Mouse (Mus musculus) MEL (cell line): Measurements from ENCODE around the gene Slc44a2. TPM values are rescaled to one million over a fixed set of nuclear protein-coding genes. Genes with fewer than 3 reads are reported as not detected.

Experiments used
- DNase-seq: peaks from one replicate; pipeline ENCODE4 v3.0.0; 2011; ENCODE audit warnings: low read depth, low spot score
- H3K27ac ChIP-seq: 2 replicates; pipeline ENCODE4 v1.5.1; 2012; ENCODE audit warnings: low read depth, mild to moderate bottlenecking, control low read depth, low read length, moderate library complexity; ENCODE audit not compliant: control insufficient read depth
- H3K27me3 ChIP-seq, 2 experiments: fragments of 150-350 bp in 1 of 2; sonication (generic) in 1 of 2; 2 replicates each; pipeline ENCODE4 v1.6.1; 2012; ENCODE audit warnings: low read length in 2 of 2, mild to moderate bottlenecking in 2 of 2, improper control_type of control experiment in 1 of 2, moderate library complexity in 1 of 2; ENCODE audit not compliant: insufficient read depth in 2 of 2, control insufficient read depth in 1 of 2
- H3K36me3 ChIP-seq, 2 experiments: 2 replicates each; pipeline ENCODE4 v1.6.1; 2012 to 2014; ENCODE audit warnings: low read length in 2 of 2, improper control_type of control experiment in 1 of 2, inconsistent platforms in 1 of 2, mild to moderate bottlenecking in 1 of 2; ENCODE audit not compliant: insufficient read depth in 2 of 2, control insufficient read depth in 1 of 2
- H3K4me1 ChIP-seq, 2 experiments: fragments of 150-350 bp in 1 of 2; sonication (generic) in 1 of 2; 2 replicates each; pipeline ENCODE4 v1.6.1; 2012; ENCODE audit warnings: low read length in 2 of 2, improper control_type of control experiment in 1 of 2, mild to moderate bottlenecking in 1 of 2; ENCODE audit not compliant: insufficient read depth in 2 of 2, control insufficient read depth in 1 of 2
- H3K4me3 ChIP-seq, 2 experiments: fragments of 150-350 bp in 1 of 2; sonication (generic) in 1 of 2; 2 replicates each; pipeline ENCODE4 v1.5.1; 2012; ENCODE audit warnings: low read depth in 2 of 2, low read length in 2 of 2, mild to moderate bottlenecking in 2 of 2, moderate library complexity in 2 of 2, control low read depth in 1 of 2, improper control_type of control experiment in 1 of 2; ENCODE audit not compliant: control insufficient read depth in 1 of 2, insufficient read depth in 1 of 2
- H3K79me2 ChIP-seq: 2 replicates; pipeline ENCODE4 v1.6.1; 2012; ENCODE audit warnings: mild to moderate bottlenecking, low read length, moderate library complexity; ENCODE audit not compliant: control insufficient read depth, poor library complexity, insufficient read depth
- H3K9ac ChIP-seq: 2 replicates; pipeline ENCODE4 v1.6.1; 2012; ENCODE audit warnings: low read depth, mild to moderate bottlenecking, control low read depth, low read length, moderate library complexity; ENCODE audit not compliant: control insufficient read depth, poor library complexity, severe bottlenecking
- H3K9me3 ChIP-seq: fragments of 150-350 bp; sonication (generic); replicated peaks from 2 replicates; pipeline ENCODE4 v1.6.1; 2012; ENCODE audit warnings: mild to moderate bottlenecking, low read length, improper control_type of control experiment, moderate library complexity; ENCODE audit not compliant: insufficient read depth
- BHLHE40 ChIP-seq: IDR thresholded peaks from 2 replicates; pipeline ENCODE4 v1.6.1; 2012; ENCODE audit warnings: low read depth, mild to moderate bottlenecking, inconsistent platforms, low read length, improper control_type of control experiment, borderline replicate concordance
- CHD1 ChIP-seq: IDR thresholded peaks from 2 replicates; pipeline ENCODE4 v1.6.1; 2012; ENCODE audit warnings: low read depth, mild to moderate bottlenecking, inconsistent platforms, low read length, improper control_type of control experiment
- CHD2 ChIP-seq: IDR thresholded peaks from 2 replicates; pipeline ENCODE4 v1.6.1; 2011; ENCODE audit warnings: low read length, improper control_type of control experiment
- CTCF ChIP-seq, 3 experiments: IDR thresholded peaks in 2 of 3; conservative IDR thresholded peaks in 1 of 3; 2 replicates each; pipeline ENCODE4 v1.5.1; 2011 to 2012; ENCODE audit warnings: low read length in 3 of 3, low read depth in 2 of 3, mild to moderate bottlenecking in 2 of 3, improper control_type of control experiment in 1 of 3, inconsistent platforms in 1 of 3, mixed read lengths in 1 of 3, moderate library complexity in 1 of 3; ENCODE audit not compliant: control insufficient read depth in 1 of 3, insufficient read depth in 1 of 3, poor library complexity in 1 of 3, severe bottlenecking in 1 of 3
- E2F4 ChIP-seq: IDR thresholded peaks from 2 replicates; pipeline ENCODE4 v1.6.1; 2011; ENCODE audit warnings: low read depth, low read length, improper control_type of control experiment, borderline replicate concordance
- ELF1 ChIP-seq: IDR thresholded peaks from 2 replicates; pipeline ENCODE4 v1.6.1; 2014; ENCODE audit warnings: low read depth, mild to moderate bottlenecking, inconsistent platforms, low read length, improper control_type of control experiment, moderate library complexity
- EP300 ChIP-seq, 2 experiments: IDR thresholded peaks; 2 replicates each; pipeline ENCODE4 v1.6.1; 2011; ENCODE audit warnings: improper control_type of control experiment in 2 of 2, low read length in 2 of 2, low read depth in 1 of 2, mild to moderate bottlenecking in 1 of 2
- ETS1 ChIP-seq: IDR thresholded peaks from 2 replicates; pipeline ENCODE4 v1.6.1; 2012; ENCODE audit warnings: low read depth, mild to moderate bottlenecking, inconsistent platforms, low read length, improper control_type of control experiment, moderate library complexity
- GATA1 ChIP-seq: IDR thresholded peaks from 2 replicates; pipeline ENCODE4 v1.6.1; 2011; ENCODE audit warnings: low read depth, low read length, improper control_type of control experiment
- HCFC1 ChIP-seq: IDR thresholded peaks from 2 replicates; pipeline ENCODE4 v1.6.1; 2012; ENCODE audit warnings: low read depth, mild to moderate bottlenecking, inconsistent platforms, low read length, improper control_type of control experiment, moderate library complexity
- JUND ChIP-seq: IDR thresholded peaks from 2 replicates; pipeline ENCODE4 v1.6.1; 2011; ENCODE audit warnings: low read depth, mild to moderate bottlenecking, improper control_type of control experiment, low read length
- MAFK ChIP-seq: IDR thresholded peaks from 2 replicates; pipeline ENCODE4 v1.6.1; 2011; ENCODE audit warnings: low read depth, mild to moderate bottlenecking, low read length, improper control_type of control experiment, borderline replicate concordance
- MAX ChIP-seq: IDR thresholded peaks from 2 replicates; pipeline ENCODE4 v1.6.1; 2011; ENCODE audit warnings: low read length, improper control_type of control experiment
- MAZ ChIP-seq: IDR thresholded peaks from 2 replicates; pipeline ENCODE4 v1.6.1; 2012; ENCODE audit warnings: low read depth, mild to moderate bottlenecking, inconsistent platforms, low read length, improper control_type of control experiment
- MXI1 ChIP-seq: IDR thresholded peaks from 2 replicates; pipeline ENCODE4 v1.6.1; 2011; ENCODE audit warnings: mild to moderate bottlenecking, low read depth, low read length, improper control_type of control experiment
- MYC ChIP-seq: IDR thresholded peaks from 2 replicates; pipeline ENCODE4 v1.6.1; 2011; ENCODE audit warnings: low read depth, mild to moderate bottlenecking, low read length, improper control_type of control experiment, moderate library complexity
- NELFE ChIP-seq: IDR thresholded peaks from 2 replicates; pipeline ENCODE4 v1.6.1; 2011; ENCODE audit warnings: low read depth, low read length, improper control_type of control experiment
- NRF1 ChIP-seq: IDR thresholded peaks from 2 replicates; pipeline ENCODE4 v1.6.1; 2014; ENCODE audit warnings: low read depth, mild to moderate bottlenecking, inconsistent platforms, low read length, improper control_type of control experiment, moderate library complexity; ENCODE audit not compliant: poor library complexity, insufficient read depth, severe bottlenecking
- RAD21 ChIP-seq: IDR thresholded peaks from 2 replicates; pipeline ENCODE4 v1.6.1; 2011; ENCODE audit warnings: mild to moderate bottlenecking, low read depth, low read length, improper control_type of control experiment
- RCOR1 ChIP-seq: IDR thresholded peaks from 2 replicates; pipeline ENCODE4 v1.6.1; 2012; ENCODE audit warnings: low read depth, mild to moderate bottlenecking, inconsistent platforms, low read length, improper control_type of control experiment
- SIN3A ChIP-seq: IDR thresholded peaks from 2 replicates; pipeline ENCODE4 v1.6.1; 2012; ENCODE audit warnings: low read length, improper control_type of control experiment, inconsistent platforms
- SMC3 ChIP-seq: IDR thresholded peaks from 2 replicates; pipeline ENCODE4 v1.6.1; 2011; ENCODE audit warnings: low read depth, low read length, improper control_type of control experiment
- TBP ChIP-seq: IDR thresholded peaks from 2 replicates; pipeline ENCODE4 v1.8.0; 2011; ENCODE audit warnings: low read depth, low read length, improper control_type of control experiment
- TCF12 ChIP-seq: IDR thresholded peaks from 2 replicates; pipeline ENCODE4 v1.6.1; 2014; ENCODE audit warnings: low read depth, mild to moderate bottlenecking, inconsistent platforms, low read length, improper control_type of control experiment, moderate library complexity
- USF1 ChIP-seq: IDR thresholded peaks from 2 replicates; pipeline ENCODE4 v1.6.1; 2014; ENCODE audit warnings: low read depth, mild to moderate bottlenecking, inconsistent platforms, low read length, improper control_type of control experiment, moderate library complexity
- ZC3H11A ChIP-seq: IDR thresholded peaks from 2 replicates; pipeline ENCODE4 v1.6.1; 2012; ENCODE audit warnings: low read depth, mild to moderate bottlenecking, inconsistent platforms, low read length, improper control_type of control experiment
- ZKSCAN1 ChIP-seq: IDR thresholded peaks from 2 replicates; pipeline ENCODE4 v1.6.1; 2012; ENCODE audit warnings: low read depth, mild to moderate bottlenecking, inconsistent platforms, low read length, improper control_type of control experiment, moderate library complexity
- ZMIZ1 ChIP-seq: IDR thresholded peaks from 2 replicates; pipeline ENCODE4 v1.6.1; 2012; ENCODE audit warnings: low read depth, mild to moderate bottlenecking, inconsistent platforms, low read length, improper control_type of control experiment, moderate library complexity
- ZNF384 ChIP-seq: IDR thresholded peaks from 2 replicates; pipeline ENCODE4 v1.6.1; 2012; ENCODE audit warnings: low read depth, mild to moderate bottlenecking, inconsistent platforms, low read length, improper control_type of control experiment
- polyA plus RNA-seq, 2 experiments: library from polyadenylated mRNA; stranded (reverse) in 1 of 2; unstranded in 1 of 2; fragments of >175 nt in 1 of 2; fragments of >200 nt in 1 of 2; gene quantifications; 2 replicates each; pipeline versions ENCODE4 v1.2.1 to v1.2.4; 2012; ENCODE audit warnings: low replicate concordance in 2 of 2, low read depth in 1 of 2; ENCODE audit not compliant: insufficient read length in 2 of 2, insufficient read depth in 1 of 2, missing spikeins in 1 of 2
- total RNA-seq: library from RNA; depleted of rRNA; stranded (reverse); fragments of 300-350 nt; gene quantifications from 2 replicates; pipeline ENCODE4 v1.2.3, GENCODE M21; 2012

Gene Slc44a2
- total and polyA plus RNA-seq, 3 experiments: 27.3 to 121 TPM; not detected in 1

GRCm38 (mm10) chr9:21356981-21357718 lies 36.7 kb downstream of the Slc44a2 start:
- Histone ChIP-seq H3K79me2 (peaks cover 8% of the 10 kb centered on the region; the same call in 1 of the 2 replicates), H3K36me3 (peaks cover 0 to 7% of the 10 kb centered on the region in 2 experiments; a peak in 2 of 4 replicates), H3K27me3 (peaks cover 2 to 3% of the 10 kb centered on the region in 2 experiments; a peak in 2 of 4 replicates), H3K4me1 (peaks cover 7 to 12% of the 10 kb centered on the region in 2 experiments), H3K9me3 (no peaks in the 10 kb centered on the region), H3K27ac (no peak overlapping the region), H3K9ac (no peak overlapping the region), H3K4me3 (no peak overlapping the region)
- TF ChIP-seq ZMIZ1 (no peak; the same call in 1 of the 2 replicates), USF1 (peak; percentile 22; the same call in 1 of the 2 replicates), ETS1 (peak; percentile 31; the same call in 1 of the 2 replicates), MXI1 (no peak), SMC3 (peak; percentile 100), ZKSCAN1 (no peak), EP300 (IDR thresholded peaks at IDR 0.05; ENCODE audit: low read depth in 1 of 2, low read length in 2 of 2) (no peak), TCF12 (no peak), MAZ (peak; percentile 81), ZNF384 (peak; percentile 63), BHLHE40 (peak; percentile 65; the same call in 1 of the 2 replicates), MAFK (no peak), RCOR1 (peak; percentile 90), MAX (peak; percentile 62), RAD21 (peak; percentile 99), E2F4 (no peak), MYC (peak; percentile 77; the same call in 1 of the 2 replicates), CTCF (IDR thresholded peaks at IDR 0.05 in 2 of 3, conservative IDR thresholded peaks at IDR 0.05 in 1 of 3; ENCODE audit: control insufficient read depth in 1 of 3, insufficient read depth in 1 of 3, low read depth in 2 of 3, low read length in 3 of 3, poor library complexity in 1 of 3, severe bottlenecking in 1 of 3) (peak in 2 of 3 experiments; percentile 93 to 100; a peak in 4 of 6 replicates), NRF1 (0 out of 2 replicates have a peak, but pooled peaks have one; percentile 12), SIN3A (peak; percentile 89), GATA1 (peak; percentile 39; the same call in 1 of the 2 replicates), HCFC1 (peak; percentile 48; the same call in 1 of the 2 replicates), JUND (peak; percentile 89; the same call in 1 of the 2 replicates), CHD2 (no peak), NELFE (no peak), ZC3H11A (peak; percentile 100), CHD1 (no peak), ELF1 (peak; percentile 44), TBP (peak; percentile 97)
- peak; percentile 96 for DNase-seq
